Mouse (Mus musculus): Measurements from ENCODE around the gene Cactin. TPM values are rescaled to one million over a fixed set of nuclear protein-coding genes. Genes with fewer than 3 reads are reported as not detected.

Gene Cactin
- polyA plus RNA-seq, 1 experiment from 2014 or later, result 16.9 TPM

- Histone ChIP-seq H3K27ac (replicated peaks in 1 of 2; ENCODE audit: control insufficient read depth in 1 of 2, insufficient read depth in 1 of 2, low read depth in 2 of 2, low read length in 2 of 2) (peak overlapping the region; percentile 62 to 71), H3K9ac (ENCODE audit: low read length) (0 out of 2 replicates have a peak overlapping the region, but pooled peaks have one; percentile 54), H3K4me1 (ENCODE audit: control insufficient read depth in 2 of 2, insufficient read depth in 2 of 2, low read length in 2 of 2) (peaks cover 61 to 72% of the 10 kb centered on the region in 2 experiments), H3K27me3 (ENCODE audit: control insufficient read depth, insufficient read depth, low read length) (no peaks in the 10 kb centered on the region), H3K4me3 (ENCODE audit: control insufficient read depth in 1 of 2, insufficient read depth in 1 of 2, low read depth in 1 of 2, low read length in 2 of 2) (no peak overlapping the region), H3K4me2 (ENCODE audit: low read length) (no peak overlapping the region), H3K9me3 (ENCODE audit: control insufficient read depth, low read length) (no peaks in the 10 kb centered on the region), H3K36me3 (ENCODE audit: control insufficient read depth, insufficient read depth, low read length) (no peaks in the 10 kb centered on the region; the same call in 1 of the 2 replicates)
- no peak for ATAC-seq (ENCODE audit: insufficient number of reproducible peaks, insufficient read depth, low FRiP score, low read depth)
- WGBS, result 87% methylated on average over 17 of the region's 17 CpGs
These were observed 22.4 kb upstream of the Cactin start for GRCm38 (mm10) chr10:81298369-81299100.

GRCm38 (mm10) chr10:81299585-81300351, 21.1 kb upstream of the Cactin start:
- Histone ChIP-seq H3K4me2 (ENCODE audit: low read length) (no peak overlapping the region), H3K27ac (replicated peaks in 1 of 2; ENCODE audit: control insufficient read depth in 1 of 2, insufficient read depth in 1 of 2, low read depth in 2 of 2, low read length in 2 of 2) (no peak overlapping the region), H3K27me3 (ENCODE audit: control insufficient read depth, insufficient read depth, low read length) (no peaks in the 10 kb centered on the region), H3K4me3 (ENCODE audit: control insufficient read depth in 1 of 2, insufficient read depth in 1 of 2, low read depth in 1 of 2, low read length in 2 of 2) (no peak overlapping the region), H3K9me3 (ENCODE audit: control insufficient read depth, low read length) (no peaks in the 10 kb centered on the region), H3K4me1 (ENCODE audit: control insufficient read depth in 2 of 2, insufficient read depth in 2 of 2, low read length in 2 of 2) (peaks cover 50 to 71% of the 10 kb centered on the region in 2 experiments), H3K36me3 (ENCODE audit: control insufficient read depth, insufficient read depth, low read length) (no peaks in the 10 kb centered on the region; the same call in 1 of the 2 replicates), H3K9ac (ENCODE audit: low read length) (peak overlapping the region; percentile 34; the same call in 1 of the 2 replicates)
- ATAC-seq (ENCODE audit: insufficient number of reproducible peaks, insufficient read depth, low FRiP score, low read depth), result no peak
- WGBS, result 84% methylated on average over 14 of the region's 14 CpGs

GRCm38 (mm10) chr10:81300352-81300907, 20.5 kb upstream of the Cactin start:
- H3K4me1 ChIP-seq (ENCODE audit: control insufficient read depth in 2 of 2, insufficient read depth in 2 of 2, low read length in 2 of 2), result peaks cover 49 to 70% of the 10 kb centered on the region in 2 experiments
- no peaks in the 10 kb centered on the region for H3K27me3 ChIP-seq (ENCODE audit: control insufficient read depth, insufficient read depth, low read length)
- WGBS, result 72% methylated on average over 9 of the region's 9 CpGs
- H3K9ac ChIP-seq (ENCODE audit: low read length), result no peak overlapping the region
- H3K4me3 ChIP-seq (ENCODE audit: control insufficient read depth in 1 of 2, insufficient read depth in 1 of 2, low read depth in 1 of 2, low read length in 2 of 2), result no peak overlapping the region
- H3K27ac ChIP-seq (replicated peaks in 1 of 2; ENCODE audit: control insufficient read depth in 1 of 2, insufficient read depth in 1 of 2, low read depth in 2 of 2, low read length in 2 of 2), result no peak overlapping the region
- no peak overlapping the region for H3K4me2 ChIP-seq (ENCODE audit: low read length)
- H3K36me3 ChIP-seq (ENCODE audit: control insufficient read depth, insufficient read depth, low read length), result no peaks in the 10 kb centered on the region; the same call in 1 of the 2 replicates
- no peak for ATAC-seq (ENCODE audit: insufficient number of reproducible peaks, insufficient read depth, low FRiP score, low read depth)
- no peaks in the 10 kb centered on the region for H3K9me3 ChIP-seq (ENCODE audit: control insufficient read depth, low read length)

- no peak overlapping the region for H3K4me3 ChIP-seq (ENCODE audit: control insufficient read depth in 1 of 2, insufficient read depth in 1 of 2, low read depth in 1 of 2, low read length in 2 of 2)
- H3K4me1 ChIP-seq (ENCODE audit: control insufficient read depth in 2 of 2, insufficient read depth in 2 of 2, low read length in 2 of 2), result peaks cover 48 to 70% of the 10 kb centered on the region in 2 experiments
- peaks cover 9% of the 10 kb centered on the region for H3K36me3 ChIP-seq (ENCODE audit: control insufficient read depth, insufficient read depth, low read length)
- no peaks in the 10 kb centered on the region for H3K27me3 ChIP-seq (ENCODE audit: control insufficient read depth, insufficient read depth, low read length)
- ATAC-seq (ENCODE audit: insufficient number of reproducible peaks, insufficient read depth, low FRiP score, low read depth), result no peak
- H3K9me3 ChIP-seq (ENCODE audit: control insufficient read depth, low read length), result no peaks in the 10 kb centered on the region
- no peak overlapping the region for H3K27ac ChIP-seq (replicated peaks in 1 of 2; ENCODE audit: control insufficient read depth in 1 of 2, insufficient read depth in 1 of 2, low read depth in 2 of 2, low read length in 2 of 2)
- 78% methylated on average over 9 of the region's 9 CpGs for WGBS
- no peak overlapping the region for H3K4me2 ChIP-seq (ENCODE audit: low read length)
- no peak overlapping the region for H3K9ac ChIP-seq (ENCODE audit: low read length)
These were observed 19.6 kb upstream of the Cactin start for GRCm38 (mm10) chr10:81301321-81301720.

GRCm38 (mm10) chr10:81302288-81302687, 18.6 kb upstream of the Cactin start:
- H3K27me3 ChIP-seq (ENCODE audit: control insufficient read depth, insufficient read depth, low read length), result no peaks in the 10 kb centered on the region
- H3K36me3 ChIP-seq (ENCODE audit: control insufficient read depth, insufficient read depth, low read length), result peaks cover 18% of the 10 kb centered on the region
- H3K4me1 ChIP-seq (ENCODE audit: control insufficient read depth in 2 of 2, insufficient read depth in 2 of 2, low read length in 2 of 2), result peaks cover 47 to 68% of the 10 kb centered on the region in 2 experiments
- peak overlapping the region; percentile 55 for H3K9ac ChIP-seq (ENCODE audit: low read length)
- peak overlapping the region; percentile 48 for H3K4me2 ChIP-seq (ENCODE audit: low read length)
- ATAC-seq (ENCODE audit: insufficient number of reproducible peaks, insufficient read depth, low FRiP score, low read depth), result no peak
- WGBS, result 44% methylated on average over 4 of the region's 4 CpGs
- H3K9me3 ChIP-seq (ENCODE audit: control insufficient read depth, low read length), result no peaks in the 10 kb centered on the region
- no peak overlapping the region for H3K4me3 ChIP-seq (ENCODE audit: control insufficient read depth in 1 of 2, insufficient read depth in 1 of 2, low read depth in 1 of 2, low read length in 2 of 2)
- peak overlapping the region; percentile 8 to 74 for H3K27ac ChIP-seq (replicated peaks in 1 of 2; ENCODE audit: control insufficient read depth in 1 of 2, insufficient read depth in 1 of 2, low read depth in 2 of 2, low read length in 2 of 2)

- Histone ChIP-seq H3K9me3 (ENCODE audit: control insufficient read depth, low read length) (no peaks in the 10 kb centered on the region), H3K27ac (replicated peaks in 1 of 2; ENCODE audit: control insufficient read depth in 1 of 2, insufficient read depth in 1 of 2, low read depth in 2 of 2, low read length in 2 of 2) (peak overlapping the region; percentile 8 to 74), H3K4me1 (ENCODE audit: control insufficient read depth in 2 of 2, insufficient read depth in 2 of 2, low read length in 2 of 2) (peaks cover 42 to 63% of the 10 kb centered on the region in 2 experiments), H3K27me3 (ENCODE audit: control insufficient read depth, insufficient read depth, low read length) (no peaks in the 10 kb centered on the region), H3K4me2 (ENCODE audit: low read length) (peak overlapping the region; percentile 48), H3K36me3 (ENCODE audit: control insufficient read depth, insufficient read depth, low read length) (peaks cover 23% of the 10 kb centered on the region), H3K4me3 (ENCODE audit: control insufficient read depth in 1 of 2, insufficient read depth in 1 of 2, low read depth in 1 of 2, low read length in 2 of 2) (no peak overlapping the region), H3K9ac (ENCODE audit: low read length) (peak overlapping the region; percentile 55)
- 7% methylated on average over 14 of the region's 14 CpGs for WGBS
- ATAC-seq (ENCODE audit: insufficient number of reproducible peaks, insufficient read depth, low FRiP score, low read depth), result 0 out of 2 replicates have a peak, but pooled peaks have one; percentile 19
These were observed 18.1 kb upstream of the Cactin start for GRCm38 (mm10) chr10:81302781-81303218.

- Histone ChIP-seq H3K36me3 (ENCODE audit: control insufficient read depth, insufficient read depth, low read length) (peaks cover 28% of the 10 kb centered on the region), H3K4me1 (ENCODE audit: control insufficient read depth in 2 of 2, insufficient read depth in 2 of 2, low read length in 2 of 2) (peaks cover 37 to 59% of the 10 kb centered on the region in 2 experiments), H3K4me2 (ENCODE audit: low read length) (peak overlapping the region; percentile 48), H3K9me3 (ENCODE audit: control insufficient read depth, low read length) (no peaks in the 10 kb centered on the region), H3K4me3 (ENCODE audit: control insufficient read depth in 1 of 2, insufficient read depth in 1 of 2, low read depth in 1 of 2, low read length in 2 of 2) (no peak overlapping the region), H3K27me3 (ENCODE audit: control insufficient read depth, insufficient read depth, low read length) (no peaks in the 10 kb centered on the region), H3K9ac (ENCODE audit: low read length) (peak overlapping the region; percentile 55), H3K27ac (replicated peaks in 1 of 2; ENCODE audit: control insufficient read depth in 1 of 2, insufficient read depth in 1 of 2, low read depth in 2 of 2, low read length in 2 of 2) (peak overlapping the region; percentile 3 to 74; a peak in 3 of 4 replicates)
- 49% methylated on average over 10 of the region's 10 CpGs for WGBS
- ATAC-seq (ENCODE audit: insufficient number of reproducible peaks, insufficient read depth, low FRiP score, low read depth), result no peak
These were observed 17.6 kb upstream of the Cactin start for GRCm38 (mm10) chr10:81303258-81303657.

All from heart, embryonic 14.5 days (tissue).